Mouse (Mus musculus): ENCODE data around the gene Agmat. TPM values are rescaled to one million over a fixed set of nuclear protein-coding genes. Genes with fewer than 3 reads are reported as not detected.

Agmat gene
- polyA plus RNA-seq, 2 experiments = 0.21 TPM; not detected in 1

GRCm38 (mm10) chr4:141725277-141725676, 21.2 kb upstream of the Agmat start:
- ATAC-seq (ENCODE audit: low FRiP score, low read depth) (no peak), DNase-seq (ENCODE audit: low spot score) (no peak)
- H3K9ac ChIP-seq (ENCODE audit: low read depth, low read length, severe bottlenecking) = no peak overlapping the region
- no peak overlapping the region for H3K4me2 ChIP-seq (replicated peaks; ENCODE audit: low read depth, low read length, severe bottlenecking)
- no peaks in the 10 kb centered on the region for H3K27me3 ChIP-seq (ENCODE audit: control insufficient read depth, insufficient read depth, low read length)
- peaks cover 10% of the 10 kb centered on the region for H3K4me1 ChIP-seq (ENCODE audit: control insufficient read depth, insufficient read depth, low read length)
- H3K27ac ChIP-seq (replicated peaks; ENCODE audit: low read depth, low read length) = no peak overlapping the region
- no peak for TF ChIP-seq POLR2A (IDR thresholded peaks at IDR 0.05; ENCODE audit: borderline replicate concordance, extremely low read depth, insufficient read depth, insufficient read length)
- 85% methylated on average over 5 of the region's 5 CpGs for WGBS
- H3K9me3 ChIP-seq (ENCODE audit: control insufficient read depth, low read length) = no peaks in the 10 kb centered on the region
- H3K36me3 ChIP-seq (ENCODE audit: control insufficient read depth, insufficient read depth, low read length) = no peaks in the 10 kb centered on the region; the same call in 1 of the 2 replicates
- no peak overlapping the region for H3K4me3 ChIP-seq (replicated peaks; ENCODE audit: low read length)

DNA sequence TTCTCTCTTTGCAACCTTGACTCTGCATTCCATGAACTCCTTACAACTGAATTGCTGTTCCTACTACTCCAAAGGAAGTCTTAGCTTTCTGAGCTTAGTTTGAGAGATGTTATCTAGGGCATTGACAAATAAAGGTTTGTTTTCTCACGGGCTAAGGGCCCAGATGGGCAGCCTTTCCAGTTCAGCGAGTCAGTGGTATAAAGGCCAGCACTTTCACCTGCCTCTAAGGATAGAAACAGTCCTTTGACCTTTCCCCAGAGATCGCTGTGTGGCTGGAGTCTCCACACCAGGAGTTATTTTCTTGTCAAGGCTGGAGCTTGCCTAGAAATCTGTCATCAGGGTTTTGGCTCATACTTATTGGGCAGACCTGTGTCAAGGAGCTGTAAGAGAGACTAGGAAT, 20.7 kb upstream of the Agmat start:
- Histone ChIP-seq H3K4me1 (ENCODE audit: control insufficient read depth, insufficient read depth, low read length) (peaks cover 10% of the 10 kb centered on the region), H3K36me3 (ENCODE audit: control insufficient read depth, insufficient read depth, low read length) (no peaks in the 10 kb centered on the region; the same call in 1 of the 2 replicates), H3K27me3 (ENCODE audit: control insufficient read depth, insufficient read depth, low read length) (no peaks in the 10 kb centered on the region), H3K9me3 (ENCODE audit: control insufficient read depth, low read length) (no peaks in the 10 kb centered on the region), H3K27ac (replicated peaks; ENCODE audit: low read depth, low read length) (no peak overlapping the region), H3K4me2 (replicated peaks; ENCODE audit: low read depth, low read length, severe bottlenecking) (no peak overlapping the region), H3K4me3 (replicated peaks; ENCODE audit: low read length) (no peak overlapping the region), H3K9ac (ENCODE audit: low read depth, low read length, severe bottlenecking) (no peak overlapping the region)
- TF ChIP-seq POLR2A (IDR thresholded peaks at IDR 0.05; ENCODE audit: borderline replicate concordance, extremely low read depth, insufficient read depth, insufficient read length) = no peak
- DNase-seq (ENCODE audit: low spot score) (no peak), ATAC-seq (ENCODE audit: low FRiP score, low read depth) (no peak)
- WGBS = 57% methylated on average over 3 of the region's 3 CpGs

DNA sequence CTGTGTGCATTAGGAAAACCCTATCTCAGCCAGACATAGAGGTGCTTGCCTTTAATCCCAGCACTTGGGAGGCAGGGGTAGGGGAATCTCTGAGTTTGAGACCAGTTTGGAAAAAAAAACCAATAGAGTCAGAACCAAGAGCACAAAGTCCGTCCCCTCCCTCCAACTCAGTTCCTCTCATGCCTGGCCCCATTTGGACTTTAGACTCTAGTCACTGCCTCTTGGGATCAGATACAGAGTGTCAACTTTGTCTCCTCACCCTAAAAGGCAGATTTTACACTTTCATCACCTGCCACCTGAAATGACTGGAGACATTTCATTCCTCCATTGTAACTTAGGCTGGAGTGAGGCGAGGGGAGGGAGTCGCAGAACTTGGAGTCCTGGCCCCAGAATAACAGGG, 17.2 kb upstream of the Agmat start:
- Histone ChIP-seq H3K36me3 (ENCODE audit: control insufficient read depth, insufficient read depth, low read length) (no peaks in the 10 kb centered on the region), H3K27me3 (ENCODE audit: control insufficient read depth, insufficient read depth, low read length) (no peaks in the 10 kb centered on the region), H3K27ac (replicated peaks; ENCODE audit: low read depth, low read length) (no peak overlapping the region), H3K9ac (ENCODE audit: low read depth, low read length, severe bottlenecking) (no peak overlapping the region), H3K9me3 (ENCODE audit: control insufficient read depth, low read length) (no peaks in the 10 kb centered on the region), H3K4me2 (replicated peaks; ENCODE audit: low read depth, low read length, severe bottlenecking) (no peak overlapping the region), H3K4me1 (ENCODE audit: control insufficient read depth, insufficient read depth, low read length) (no peaks in the 10 kb centered on the region), H3K4me3 (replicated peaks; ENCODE audit: low read length) (no peak overlapping the region)
- 78% methylated on average over 3 of the region's 3 CpGs for WGBS
- DNase-seq (ENCODE audit: low spot score) (no peak), ATAC-seq (ENCODE audit: low FRiP score, low read depth) (no peak)
- TF ChIP-seq POLR2A (IDR thresholded peaks at IDR 0.05; ENCODE audit: borderline replicate concordance, extremely low read depth, insufficient read depth, insufficient read length) = no peak

DNA sequence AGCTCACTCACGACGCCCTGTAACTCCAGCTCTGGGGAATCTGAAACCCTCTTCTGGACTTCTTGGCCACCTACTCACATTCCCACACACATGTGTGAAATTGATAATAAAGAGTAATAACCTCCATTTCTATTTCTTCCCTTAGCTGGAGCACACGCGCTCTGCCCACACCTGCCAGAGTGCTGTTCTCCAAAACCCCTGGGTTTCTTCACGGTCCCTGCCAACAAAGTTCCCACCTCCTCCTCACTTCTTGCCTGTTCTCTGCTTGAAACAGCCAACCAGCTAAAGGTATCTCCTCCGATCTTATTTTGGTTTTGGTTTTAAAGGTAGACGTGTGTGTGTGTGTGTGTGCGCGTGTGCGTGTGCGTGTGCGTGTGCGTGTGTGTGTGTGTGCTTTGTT, 16.1 kb upstream of the Agmat start:
- Histone ChIP-seq H3K9me3 (ENCODE audit: control insufficient read depth, low read length) (no peaks in the 10 kb centered on the region), H3K4me1 (ENCODE audit: control insufficient read depth, insufficient read depth, low read length) (no peaks in the 10 kb centered on the region; the same call in 1 of the 2 replicates), H3K4me3 (replicated peaks; ENCODE audit: low read length) (no peak overlapping the region), H3K27me3 (ENCODE audit: control insufficient read depth, insufficient read depth, low read length) (no peaks in the 10 kb centered on the region), H3K4me2 (replicated peaks; ENCODE audit: low read depth, low read length, severe bottlenecking) (no peak overlapping the region), H3K9ac (ENCODE audit: low read depth, low read length, severe bottlenecking) (no peak overlapping the region), H3K27ac (replicated peaks; ENCODE audit: low read depth, low read length) (no peak overlapping the region), H3K36me3 (ENCODE audit: control insufficient read depth, insufficient read depth, low read length) (no peaks in the 10 kb centered on the region)
- ATAC-seq (ENCODE audit: low FRiP score, low read depth) (no peak), DNase-seq (ENCODE audit: low spot score) (no peak)
- TF ChIP-seq POLR2A (IDR thresholded peaks at IDR 0.05; ENCODE audit: borderline replicate concordance, extremely low read depth, insufficient read depth, insufficient read length) = no peak
- 77% methylated on average over 13 of the region's 13 CpGs for WGBS

- no peak for TF ChIP-seq POLR2A (IDR thresholded peaks at IDR 0.05; ENCODE audit: borderline replicate concordance, extremely low read depth, insufficient read depth, insufficient read length)
- Histone ChIP-seq H3K36me3 (ENCODE audit: control insufficient read depth, insufficient read depth, low read length) (no peaks in the 10 kb centered on the region), H3K9ac (ENCODE audit: low read depth, low read length, severe bottlenecking) (no peak overlapping the region), H3K27ac (replicated peaks; ENCODE audit: low read depth, low read length) (no peak overlapping the region), H3K27me3 (ENCODE audit: control insufficient read depth, insufficient read depth, low read length) (no peaks in the 10 kb centered on the region), H3K4me3 (replicated peaks; ENCODE audit: low read length) (no peak overlapping the region), H3K4me1 (ENCODE audit: control insufficient read depth, insufficient read depth, low read length) (no peaks in the 10 kb centered on the region; the same call in 1 of the 2 replicates), H3K4me2 (replicated peaks; ENCODE audit: low read depth, low read length, severe bottlenecking) (no peak overlapping the region), H3K9me3 (ENCODE audit: control insufficient read depth, low read length) (no peaks in the 10 kb centered on the region)
- no peak for DNase-seq (ENCODE audit: low spot score)
- ATAC-seq (ENCODE audit: low FRiP score, low read depth) = no peak
- WGBS = 81% methylated on average over 5 of the region's 5 CpGs
Measured at GRCm38 (mm10) chr4:141731766-141732165, 14.7 kb upstream of the Agmat start.

All from limb, embryonic 14.5 days (tissue).